Mouse (Mus musculus) lung, postnatal 0 days (tissue): ENCODE data around the gene Rps21. TPM values are rescaled to one million over a fixed set of nuclear protein-coding genes. Genes with fewer than 3 reads are reported as not detected.

Source experiments
- ATAC-seq: fragments of 200-750 bp; cut with Nextera tagmentation; 2 replicates; pipeline ENCODE4 v1.8.0; 2017; ENCODE audit warnings: moderate library complexity
- DNase-seq: peaks from one replicate; pipeline ENCODE4 v3.0.0-alpha.2; 2016; ENCODE audit warnings: low spot score
- H3K27ac ChIP-seq: fragments of 300-500 bp; sonication (generic); 2 replicates; pipeline ENCODE4 v1.5.1; 2014; ENCODE audit warnings: antibody characterized with exemption, mild to moderate bottlenecking, low read length, mixed read lengths
- H3K27me3 ChIP-seq: fragments of 300-500 bp; sonication (generic); replicated peaks from 2 replicates; pipeline ENCODE4 v1.6.1; 2014; ENCODE audit warnings: low read length, mixed read lengths; ENCODE audit not compliant: insufficient read depth
- H3K36me3 ChIP-seq: fragments of 300-500 bp; sonication (generic); 2 replicates; pipeline ENCODE4 v1.6.1; 2014; ENCODE audit warnings: low read length, mixed read lengths; ENCODE audit not compliant: insufficient read depth
- H3K4me1 ChIP-seq: fragments of 300-500 bp; sonication (generic); 2 replicates; pipeline ENCODE4 v1.6.1; 2014; ENCODE audit warnings: antibody characterized with exemption, low read depth, low read length, mixed read lengths; ENCODE audit not compliant: insufficient read depth
- H3K4me2 ChIP-seq: fragments of 300-500 bp; sonication (generic); replicated peaks from 2 replicates; pipeline ENCODE4 v1.6.1; 2014; ENCODE audit warnings: low read depth, mild to moderate bottlenecking, low read length, moderate library complexity, mixed read lengths
- H3K4me3 ChIP-seq: fragments of 300-500 bp; sonication (generic); 2 replicates; pipeline ENCODE4 v1.5.1; 2014; ENCODE audit warnings: low read depth, low read length
- H3K9ac ChIP-seq: fragments of 300-500 bp; sonication (generic); replicated peaks from 2 replicates; pipeline ENCODE4 v1.6.1; 2014; ENCODE audit warnings: low read depth, mild to moderate bottlenecking
- H3K9me3 ChIP-seq: fragments of 300-500 bp; sonication (generic); 2 replicates; pipeline ENCODE4 v1.6.1; 2016; ENCODE audit warnings: low read length, mixed read lengths
- CTCF ChIP-seq: IDR thresholded peaks from 2 replicates; pipeline ENCODE4 v1.5.1; 2016; ENCODE audit warnings: antibody characterized with exemption, mild to moderate bottlenecking
- EP300 ChIP-seq: IDR thresholded peaks from 2 replicates; pipeline ENCODE4 v1.6.1; 2016; ENCODE audit warnings: antibody characterized with exemption, mild to moderate bottlenecking, control low read depth
- WGBS: fragments of 180-500 bp; shearing (Covaris S2); extraction: QIAGEN DNeasy Blood & Tissue Kit; methylation state at CpG from one replicate; pipeline ENCODE4 v1.1.7; 2014; 5-methylcytosine and 5-hydroxymethylcytosine counted together
- polyA plus RNA-seq: library from polyadenylated mRNA; unstranded; fragments of >200 nt; fragmentation: Nextera tagmentation; extraction: Ambion mirVana; gene quantifications from 2 replicates; pipeline ENCODE4 v1.2.1, GENCODE M21; 2015

Rps21 gene
- polyA plus RNA-seq, 1 experiment from 2014 or later, result 453 TPM

GRCm38 (mm10) chr2:180215951-180216350 lies 41.2 kb upstream of the Rps21 start:
- Histone ChIP-seq H3K27me3 (no peaks in the 10 kb centered on the region), H3K36me3 (peaks cover 9% of the 10 kb centered on the region; the same call in 1 of the 2 replicates), H3K9ac (no peak overlapping the region), H3K4me1 (peaks cover 64% of the 10 kb centered on the region), H3K4me2 (peak overlapping the region; percentile 6; the same call in 1 of the 2 replicates), H3K27ac (peak overlapping the region; percentile 94), H3K4me3 (no peak overlapping the region), H3K9me3 (no peaks in the 10 kb centered on the region)
- TF ChIP-seq CTCF (no peak), EP300 (peak; percentile 54; the same call in 1 of the 2 replicates)
- ATAC-seq, result peak; percentile 66
- 18% methylated on average over 6 of the region's 6 CpGs for WGBS
- DNase-seq, result peak; percentile 88

- DNase-seq (no peak), ATAC-seq (no peak)
- Histone ChIP-seq H3K9me3 (no peaks in the 10 kb centered on the region), H3K4me2 (no peak overlapping the region), H3K4me3 (no peak overlapping the region), H3K4me1 (peaks cover 73% of the 10 kb centered on the region), H3K36me3 (peaks cover 5% of the 10 kb centered on the region; the same call in 1 of the 2 replicates), H3K27me3 (no peaks in the 10 kb centered on the region), H3K27ac (peak overlapping the region; percentile 94), H3K9ac (no peak overlapping the region)
- WGBS, result 32% methylated on average over 4 of the region's 5 CpGs
- TF ChIP-seq CTCF (no peak), EP300 (no peak)
Observed at GRCm38 (mm10) chr2:180216921-180217320, 40.3 kb upstream of the Rps21 start.

- Histone ChIP-seq H3K9ac (no peak overlapping the region), H3K4me3 (no peak overlapping the region), H3K4me2 (no peak overlapping the region), H3K27ac (peak overlapping the region; percentile 94), H3K4me1 (peaks cover 80% of the 10 kb centered on the region), H3K9me3 (no peaks in the 10 kb centered on the region), H3K36me3 (peaks cover 5% of the 10 kb centered on the region; the same call in 1 of the 2 replicates), H3K27me3 (no peaks in the 10 kb centered on the region)
- DNase-seq, result peak; percentile 70
- 52% methylated on average over 8 of the region's 8 CpGs for WGBS
- TF ChIP-seq EP300 (no peak), CTCF (no peak)
- no peak for ATAC-seq
Observed at GRCm38 (mm10) chr2:180217587-180217986, 39.6 kb upstream of the Rps21 start.

GRCm38 (mm10) chr2:180218241-180218640 lies 38.9 kb upstream of the Rps21 start:
- Histone ChIP-seq H3K9ac (no peak overlapping the region), H3K9me3 (no peaks in the 10 kb centered on the region), H3K4me2 (no peak overlapping the region), H3K36me3 (peaks cover 5% of the 10 kb centered on the region; the same call in 1 of the 2 replicates), H3K27ac (peak overlapping the region; percentile 94), H3K4me1 (peaks cover 86% of the 10 kb centered on the region), H3K4me3 (no peak overlapping the region), H3K27me3 (no peaks in the 10 kb centered on the region)
- ATAC-seq (no peak), DNase-seq (no peak)
- TF ChIP-seq EP300, result no peak
- TF ChIP-seq CTCF, result no peak
- 38% methylated on average over 3 of the region's 3 CpGs for WGBS

- Histone ChIP-seq H3K4me2 (no peak overlapping the region), H3K27me3 (no peaks in the 10 kb centered on the region), H3K9ac (no peak overlapping the region), H3K4me3 (no peak overlapping the region), H3K9me3 (no peaks in the 10 kb centered on the region), H3K27ac (peak overlapping the region; percentile 94), H3K4me1 (peaks cover 90% of the 10 kb centered on the region), H3K36me3 (peaks cover 5% of the 10 kb centered on the region; the same call in 1 of the 2 replicates)
- TF ChIP-seq EP300, result peak; percentile 70
- TF ChIP-seq CTCF, result no peak
- DNase-seq, result peak; percentile 77
- 8% methylated on average over 4 of the region's 5 CpGs for WGBS
- peak; percentile 47 for ATAC-seq
Observed at GRCm38 (mm10) chr2:180218677-180219076, 38.5 kb upstream of the Rps21 start.

- H3K4me2 ChIP-seq, result peak overlapping the region; percentile 25; the same call in 1 of the 2 replicates
- peaks cover 5% of the 10 kb centered on the region; the same call in 1 of the 2 replicates for H3K36me3 ChIP-seq
- TF ChIP-seq CTCF (no peak), EP300 (no peak)
- no peak overlapping the region for H3K4me3 ChIP-seq
- H3K9me3 ChIP-seq, result no peaks in the 10 kb centered on the region
- H3K27me3 ChIP-seq, result no peaks in the 10 kb centered on the region
- H3K9ac ChIP-seq, result 0 out of 2 replicates have a peak overlapping the region, but pooled peaks have one; percentile 5
- 49% methylated on average over 14 of the region's 15 CpGs for WGBS
- peaks cover 84% of the 10 kb centered on the region for H3K4me1 ChIP-seq
- H3K27ac ChIP-seq, result peak overlapping the region; percentile 94
- ATAC-seq, result no peak
- DNase-seq, result no peak
Observed at GRCm38 (mm10) chr2:180219145-180219943, 37.8 kb upstream of the Rps21 start.
